Mouse (Mus musculus) layer of hippocampus, adult 8-10 months (tissue): ENCODE results near the gene Zfhx2. TPM values are rescaled to one million over a fixed set of nuclear protein-coding genes. Genes with fewer than 3 reads are reported as not detected.
A peak's percentile ranks its signal among the peaks of the same experiment; 100 is the strongest.

Experiments
- DNase-seq, 2 experiments: peaks; one replicate each; pipeline ENCODE4 v3.0.0; 2022; ENCODE audit warnings: low spot score in 2 of 2
- total RNA-seq, 4 experiments: library from RNA; stranded (reverse); gene quantifications; 2 replicates each; pipeline ENCODE4 v1.2.4; 2022

The Zfhx2 gene
- total RNA-seq, 4 experiments from 2014 or later = 45.9 to 69.4 (median 55.7) TPM

- no peak for DNase-seq
These were observed 14.9 kb upstream of the Zfhx2 start for GRCm38 (mm10) chr14:55106990-55107389.

- peak; percentile 86 to 91 for DNase-seq
These were observed 14.0 kb upstream of the Zfhx2 start, which contains the start of gene Ap1g2 for GRCm38 (mm10) chr14:55105836-55106809. Gene Ap1g2 (minus strand): TSS chr14:55106593.

- DNase-seq = no peak
These were observed 13.3 kb upstream of the Zfhx2 start for GRCm38 (mm10) chr14:55105386-55105785.

GRCm38 (mm10) chr14:55104365-55104764 is 12.2 kb upstream of the Zfhx2 start:
- DNase-seq = no peak

- DNase-seq = no peak
These were observed 10.2 kb upstream of the Zfhx2 start for GRCm38 (mm10) chr14:55102253-55102785.

DNA sequence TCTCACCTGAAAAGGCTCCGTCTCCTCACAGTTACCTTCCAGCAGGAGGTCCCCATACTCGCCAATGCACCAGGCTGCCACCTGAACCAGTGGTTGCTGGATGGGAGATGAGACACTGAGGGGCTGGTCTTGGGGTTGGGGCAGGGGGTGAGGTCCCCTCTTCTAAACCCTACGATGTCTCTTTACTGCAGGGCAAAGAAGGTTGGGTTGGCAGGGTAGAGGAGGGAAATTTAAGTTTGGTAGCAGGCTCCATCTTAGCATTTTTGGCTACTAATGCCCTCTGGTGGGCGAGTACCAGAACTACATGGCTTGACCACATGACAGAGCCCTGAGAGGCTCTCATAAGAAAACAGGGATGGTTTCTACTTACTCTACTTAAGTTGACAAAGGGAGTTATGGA is 9.5 kb upstream of the Zfhx2 start:
- no peak for DNase-seq

GRCm38 (mm10) chr14:55098067-55098466 is 5.9 kb upstream of the Zfhx2 start:
- DNase-seq = peak in 1 of 2 experiments; percentile 32

GRCm38 (mm10) chr14:55097646-55098045 is 5.5 kb upstream of the Zfhx2 start:
- DNase-seq = no peak

DNA sequence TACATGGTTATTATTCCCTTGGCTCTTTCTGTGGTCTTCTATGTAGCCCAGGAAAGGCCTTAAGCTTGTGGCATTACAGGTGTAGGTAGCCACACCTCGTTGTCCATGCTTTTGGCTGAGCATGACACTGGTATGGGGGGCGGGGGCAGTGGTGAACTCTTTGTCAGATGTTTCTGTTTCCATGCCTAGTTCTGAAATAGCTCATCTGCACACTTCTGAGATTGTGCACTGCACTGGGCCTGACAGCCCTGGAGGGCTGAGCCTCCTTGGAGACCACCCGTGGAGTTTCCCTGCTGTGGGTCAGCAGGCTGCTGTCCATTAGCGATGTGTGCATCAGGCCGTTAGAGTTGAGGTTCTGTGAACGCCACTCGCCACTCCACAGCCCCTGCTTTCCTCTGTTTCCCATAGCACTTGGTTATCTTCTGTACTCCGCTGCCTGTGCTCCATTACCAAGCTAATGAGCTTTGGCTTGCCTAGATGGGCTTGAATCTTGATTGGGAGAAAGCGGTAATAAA is 4.5 kb upstream of the Zfhx2 start:
- no peak for DNase-seq

GRCm38 (mm10) chr14:55095671-55096070 is 3.5 kb upstream of the Zfhx2 start:
- no peak for DNase-seq

- no peak for DNase-seq
These were observed 3.1 kb upstream of the Zfhx2 start for GRCm38 (mm10) chr14:55095263-55095662.

DNA sequence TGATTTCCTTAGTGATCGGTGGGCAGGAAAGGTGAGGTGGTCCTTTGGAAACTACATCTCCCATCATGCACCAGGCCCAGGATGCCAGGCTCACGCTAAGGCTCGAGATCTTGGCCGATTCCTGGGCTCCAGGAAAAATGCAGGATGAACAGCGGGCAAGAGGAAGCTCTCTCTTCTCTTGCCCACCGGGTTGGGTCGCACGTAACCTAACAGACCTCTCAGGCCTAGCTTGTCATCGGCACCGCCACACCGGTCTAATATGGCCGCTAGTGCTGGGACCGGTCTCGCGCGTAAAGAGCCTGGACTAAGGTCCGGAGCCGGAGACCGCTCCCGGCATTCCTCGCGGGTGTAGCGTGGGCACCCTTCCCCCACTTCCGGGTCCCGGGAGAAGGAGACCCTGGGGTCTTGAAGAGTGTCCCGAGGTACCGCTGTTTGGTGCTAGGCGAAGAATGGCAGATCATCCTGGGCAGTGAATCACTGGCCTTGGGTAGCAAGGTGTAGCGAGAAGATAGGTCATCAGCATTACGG is 2.6 kb upstream of the Zfhx2 start, which contains the start of gene Thtpa:
Gene Thtpa, plus strand, starts transcription at position 81 of the 528 bp plus-strand sequence.
- peak in 1 of 2 experiments; percentile 78 for DNase-seq

DNA sequence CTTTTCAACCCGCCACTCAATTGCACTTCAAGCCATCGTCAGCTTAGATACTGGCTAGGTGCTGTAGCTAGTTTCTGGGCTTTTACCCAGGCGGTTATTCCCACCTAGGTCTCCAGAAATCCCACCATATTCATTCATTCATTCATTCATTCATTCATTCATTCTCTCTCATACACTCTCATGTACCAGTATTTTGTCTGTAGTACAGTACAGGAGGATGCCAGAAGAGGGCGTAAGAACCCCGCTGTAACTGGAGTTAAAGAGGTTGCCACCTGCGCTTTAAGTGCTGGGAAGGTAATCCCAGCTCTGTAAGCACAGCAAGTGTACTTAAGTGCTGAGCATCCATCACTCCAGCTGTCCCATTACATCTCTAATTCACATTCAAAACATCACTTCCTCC is 1.8 kb upstream of the Zfhx2 start:
- DNase-seq = no peak

DNA sequence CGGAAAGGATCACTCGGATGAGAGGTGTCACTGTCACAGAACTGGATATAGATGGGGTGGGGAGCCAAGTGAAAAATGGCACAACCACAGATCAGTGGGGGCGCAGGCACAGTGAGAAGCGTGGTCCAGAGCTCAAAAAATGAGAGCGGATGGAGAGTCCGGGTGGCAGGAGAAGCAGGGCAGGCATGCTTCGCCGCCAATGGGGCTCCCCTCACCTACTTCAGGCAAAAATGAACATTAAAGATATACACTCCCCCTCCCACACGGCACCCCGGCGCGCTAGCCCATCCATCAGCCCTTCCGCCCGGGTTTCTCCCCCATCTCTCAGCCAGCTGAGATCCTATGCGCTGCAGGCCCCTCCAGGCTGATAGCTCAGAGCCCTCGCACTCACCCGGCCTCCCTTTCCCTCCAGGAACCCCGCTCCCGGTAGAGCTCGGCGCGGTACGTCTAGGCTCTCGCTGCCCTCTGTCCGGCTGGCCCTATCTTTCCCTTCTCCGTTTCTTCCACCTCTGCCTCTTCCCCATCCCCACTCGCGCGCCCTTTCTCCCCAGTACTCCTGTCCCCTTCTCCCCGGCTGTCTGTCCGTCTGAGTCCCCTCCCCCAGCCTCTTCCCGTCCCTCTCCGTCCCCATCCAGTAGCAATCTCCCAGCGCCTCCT is 787 bp downstream of the Zfhx2 start:
- DNase-seq = no peak

DNA sequence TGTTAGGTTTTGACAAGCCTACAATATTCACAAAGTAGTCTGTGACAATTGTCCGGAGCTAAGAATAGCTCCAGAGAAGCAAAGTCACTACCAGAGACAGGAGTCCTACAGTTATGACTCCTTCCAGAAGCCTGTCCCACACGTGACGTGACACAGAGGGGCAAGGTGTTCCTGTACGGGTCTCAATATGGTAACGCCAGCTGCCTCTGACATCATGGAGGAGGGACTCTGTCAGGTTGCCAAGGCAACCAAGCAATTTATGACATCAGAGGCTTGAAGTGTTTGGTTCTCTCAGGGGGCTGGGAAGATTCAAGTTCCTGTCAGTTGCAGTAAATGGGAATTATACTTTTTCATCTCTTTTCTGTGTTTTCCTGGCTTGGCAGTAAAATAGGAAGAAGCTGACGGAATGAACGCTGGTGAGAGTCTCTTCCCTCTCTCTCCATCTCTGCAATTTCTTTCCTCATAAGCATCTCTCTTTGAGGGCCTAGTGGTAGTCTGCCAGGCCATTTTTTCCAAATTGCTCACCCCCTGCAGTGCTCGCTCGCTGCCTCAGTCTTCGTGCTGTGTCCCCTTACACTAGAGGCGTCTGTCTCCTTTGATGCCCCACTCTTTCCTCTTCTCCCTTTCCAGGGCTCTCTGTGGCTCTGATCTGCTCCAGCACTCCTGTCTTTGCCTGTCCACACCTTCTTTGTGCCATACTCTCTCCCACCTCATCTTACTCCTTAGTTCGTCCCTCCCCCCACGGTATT is 2.8 kb downstream of the Zfhx2 start:
- DNase-seq = no peak

DNA sequence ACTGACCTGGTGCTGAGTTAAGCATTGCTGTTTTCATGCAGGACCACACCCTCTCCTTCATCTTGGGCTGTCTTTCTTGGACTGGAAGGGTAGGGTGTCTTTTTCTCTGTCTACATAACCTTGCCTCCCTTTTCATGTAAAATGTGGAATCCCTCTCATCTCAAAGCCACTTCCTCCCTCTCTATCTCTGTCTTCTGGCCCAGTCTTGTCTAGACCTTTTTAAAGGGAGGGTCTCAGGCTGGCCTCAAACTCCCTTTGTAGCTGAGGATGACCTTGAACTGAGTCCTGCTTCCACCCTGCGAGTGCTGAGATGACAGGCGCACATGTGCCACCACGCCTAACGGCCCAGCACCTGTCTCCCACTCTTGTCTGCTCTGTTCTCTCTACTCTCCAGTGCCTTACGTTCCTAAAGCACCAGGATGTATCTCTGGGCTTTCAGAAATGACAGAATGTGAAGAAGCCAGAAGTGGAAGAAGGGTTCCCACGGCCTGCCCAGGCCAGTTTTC is 6.1 kb downstream of the Zfhx2 start:
- no peak for DNase-seq

DNA sequence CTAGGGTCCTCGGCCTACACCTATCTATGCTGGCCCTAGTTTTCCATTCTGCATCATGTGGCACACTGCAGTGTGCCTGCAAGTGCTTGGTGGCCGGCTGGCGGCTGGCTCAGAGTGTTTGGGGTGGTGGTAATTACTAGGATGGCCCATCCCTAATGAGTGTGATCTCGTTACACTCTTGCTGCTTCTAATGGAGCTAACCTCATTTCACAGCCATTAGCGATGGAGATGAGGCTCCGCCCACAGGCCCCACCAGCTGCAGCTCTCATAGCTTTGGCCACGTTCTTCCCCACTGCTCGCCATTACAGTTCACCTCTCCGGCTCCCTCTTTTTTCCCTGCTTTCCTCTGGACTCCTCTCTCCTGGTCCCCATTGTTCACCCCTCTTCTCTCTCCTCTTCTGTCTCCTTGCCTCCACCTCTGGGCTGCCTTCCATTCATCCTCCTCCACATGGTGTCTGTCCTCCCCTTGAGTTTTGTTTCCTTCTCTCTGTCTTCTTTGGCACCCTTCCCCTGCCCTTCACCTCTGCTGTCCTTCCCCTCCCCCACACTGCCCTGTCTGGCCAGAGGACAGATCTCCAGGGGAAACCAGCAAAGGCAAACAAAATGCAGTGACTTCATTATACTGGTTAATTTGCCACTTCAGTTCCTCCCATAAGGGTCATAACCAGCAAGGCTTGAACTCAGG is 6.7 kb downstream of the Zfhx2 start:
- DNase-seq = no peak

GRCm38 (mm10) chr14:55083481-55083880 is 8.6 kb downstream of the Zfhx2 start:
- no peak for DNase-seq

DNA sequence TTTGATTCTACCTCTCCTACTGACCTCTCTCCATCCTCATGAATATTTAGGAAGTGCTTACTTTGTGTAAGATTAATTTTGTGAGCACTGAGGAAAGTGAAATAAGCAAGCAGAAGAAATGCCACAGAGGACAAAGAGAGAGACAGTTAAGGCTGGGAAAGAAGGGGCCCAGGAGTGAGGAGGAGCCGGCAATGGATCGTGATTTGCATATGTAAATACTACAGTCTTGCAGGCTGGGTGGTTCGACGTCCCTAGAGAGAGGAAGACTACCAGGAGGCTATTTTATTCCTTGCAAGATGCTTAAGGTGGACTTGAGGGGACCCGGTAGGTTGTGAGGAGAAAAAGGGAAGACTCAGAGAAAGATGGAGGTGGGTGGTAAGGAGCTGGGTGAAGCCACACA is 11.0 kb downstream of the Zfhx2 start:
- DNase-seq = no peak
